Mouse (Mus musculus) CD8-positive naive resting alpha-beta T cell, adult 57 days (primary cell): ENCODE data around the gene Pfn3. TPM values are rescaled to one million over a fixed set of nuclear protein-coding genes. Genes with fewer than 3 reads are reported as not detected.

Experiments used
- total RNA-seq: library from RNA; stranded (reverse); gene quantifications from one replicate; pipeline ENCODE4 v1.2.4, GENCODE M21; 2023

The Pfn3 gene
- not detected for total RNA-seq

DNA sequence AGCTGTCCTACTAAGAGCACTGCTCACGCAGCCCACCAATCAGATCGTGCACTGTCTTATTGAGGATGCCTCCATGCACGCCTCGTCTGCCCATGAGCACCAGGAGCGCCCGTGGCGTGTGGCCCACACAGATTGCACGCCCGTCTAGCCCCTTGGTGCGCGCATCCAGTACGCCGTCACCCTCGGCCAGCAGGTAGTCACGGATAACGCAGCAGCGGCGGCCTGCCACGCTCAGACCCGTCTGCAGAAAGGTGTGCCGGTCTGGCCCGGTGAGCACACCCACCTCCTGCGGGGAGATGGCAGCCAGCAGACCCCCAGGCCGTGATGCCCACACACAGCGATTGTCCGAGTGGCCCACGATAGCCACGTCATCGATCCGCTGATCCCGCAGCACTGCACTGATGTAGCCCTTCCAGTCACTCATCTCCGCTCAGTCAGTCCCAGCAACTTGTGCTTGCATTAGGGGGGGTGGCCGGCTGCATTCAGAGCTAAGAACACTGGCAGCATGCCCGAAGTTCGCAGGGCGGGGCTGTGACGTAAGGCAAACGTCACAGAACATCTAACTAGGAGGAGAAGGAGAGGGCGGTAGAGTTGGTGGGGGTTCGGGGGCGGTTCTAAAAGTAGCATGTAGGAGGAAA, at the start of gene Pfn3:
Gene Pfn3 (minus strand): TSS at position 490 of the 638 bp plus-strand sequence.

DNA sequence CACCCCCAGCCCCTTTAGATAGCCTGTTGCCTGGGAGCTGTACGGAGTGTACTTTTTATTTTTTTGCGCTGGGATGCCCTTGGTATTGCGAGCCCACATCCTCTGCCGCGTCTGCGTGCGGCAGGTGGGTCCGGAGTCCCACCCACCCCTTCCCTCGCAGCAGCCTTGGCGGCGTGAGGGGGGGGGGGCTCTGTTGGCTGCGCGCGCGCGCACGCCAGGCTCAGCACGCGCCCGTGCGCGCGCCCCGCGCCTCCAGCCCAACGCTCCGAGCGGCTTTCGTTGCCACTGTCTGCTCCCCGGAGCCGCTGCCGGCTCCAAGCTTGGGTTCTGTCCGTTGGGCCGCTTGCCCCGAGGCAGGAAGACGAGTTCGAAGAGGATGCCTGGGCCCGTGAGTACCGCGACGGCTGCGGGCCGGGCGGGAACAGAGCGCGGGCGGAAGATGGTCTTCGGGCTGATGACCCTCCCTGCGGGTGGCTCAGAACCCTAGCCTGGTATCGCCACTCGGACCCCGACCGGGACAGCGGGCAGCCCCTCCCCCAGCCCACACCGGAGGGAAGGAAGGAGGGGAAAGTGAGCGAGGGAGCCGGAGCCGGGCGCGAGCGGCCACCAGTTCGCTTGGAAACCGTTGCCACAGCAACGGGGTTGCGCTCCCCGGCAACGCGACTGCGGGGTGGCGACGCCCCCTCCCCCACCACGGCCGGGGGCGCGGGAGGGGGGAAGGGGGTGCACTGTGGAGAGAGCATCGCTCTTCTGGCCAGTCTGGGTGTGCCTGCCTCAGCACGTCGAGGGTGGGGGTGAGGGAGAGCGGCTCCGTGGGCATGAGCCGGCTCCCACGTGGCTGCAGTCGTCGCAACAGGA, 49.2 kb upstream of the Pfn3 start, which contains the start of gene Prr7:
Gene Prr7 (plus strand): TSS at position 241 of the 858 bp plus-strand sequence.

DNA sequence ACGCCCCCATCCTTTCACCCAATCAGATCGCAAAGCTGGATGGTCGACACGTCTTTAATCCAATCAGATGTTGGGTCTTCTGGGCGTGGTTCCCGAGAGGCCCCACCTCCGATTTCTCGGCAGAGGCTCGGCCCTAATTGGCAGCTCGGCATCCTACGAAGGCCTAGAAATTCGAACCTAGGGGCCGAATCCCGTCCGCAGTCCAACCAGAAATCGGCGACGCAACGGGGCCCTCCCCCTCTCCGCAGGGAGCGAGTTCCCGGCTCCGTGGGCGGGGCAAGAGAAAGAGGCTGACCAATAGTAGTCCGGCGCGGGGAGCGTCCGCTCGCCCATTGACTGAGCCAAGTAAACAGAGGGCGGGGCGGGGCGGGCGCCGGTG, 29.9 kb upstream of the Pfn3 start, which contains the start of gene Grk6:
Gene Grk6 (plus strand): TSS at position 136 of the 379 bp plus-strand sequence.

DNA sequence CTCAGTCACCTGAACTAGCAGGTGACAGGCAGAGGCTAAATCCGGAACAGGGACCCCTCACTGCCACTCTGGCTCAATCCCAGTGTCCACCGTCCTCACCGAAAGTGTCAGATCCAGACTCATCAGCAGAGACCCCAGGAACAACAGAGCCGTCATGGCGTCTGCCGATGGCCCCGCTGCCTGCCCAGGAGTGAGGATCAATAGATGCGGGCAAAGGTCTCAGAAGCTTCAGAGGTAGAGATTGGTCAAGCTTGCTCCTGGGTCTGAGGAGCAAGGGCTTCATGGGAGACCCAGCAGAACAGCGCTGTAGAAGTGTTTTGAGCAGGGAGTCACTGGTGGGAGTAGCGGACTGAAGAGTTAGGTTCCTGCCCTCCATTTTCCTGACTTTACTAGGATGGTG, 11.6 kb upstream of the Pfn3 start, which contains the start of gene F12:
Gene F12 (minus strand): TSS at position 181 of the 400 bp plus-strand sequence.

DNA sequence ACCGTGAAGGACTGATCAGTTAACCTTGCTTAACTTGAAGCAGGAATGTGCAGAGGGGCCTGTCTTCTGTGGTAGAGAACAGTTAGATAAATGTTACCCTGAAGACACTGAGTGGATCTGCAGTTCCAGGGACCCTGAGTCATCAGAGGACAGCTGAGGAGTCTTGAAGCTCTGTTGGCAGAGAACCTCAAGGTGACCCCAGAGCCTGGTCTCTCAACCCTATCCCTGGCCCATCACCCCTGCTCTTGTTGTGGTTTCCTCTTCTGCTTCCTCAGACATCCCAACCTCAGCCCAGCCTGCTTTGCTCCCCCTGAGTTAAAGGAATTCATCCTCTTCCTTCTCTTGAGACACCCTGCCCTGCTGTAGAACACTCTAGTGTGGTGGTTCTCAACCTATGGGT, 16.9 kb downstream of the Pfn3 start, which contains the start of gene Slc34a1:
Gene Slc34a1 (plus strand): TSS at position 100 of the 400 bp plus-strand sequence.

GRCm38 (mm10) chr13:55369531-55370114, 45.4 kb downstream of the Pfn3 start, which contains the start of gene Rgs14:
Gene Rgs14, plus strand, starts transcription at chr13:55369732.

Other genes starting within 250 kb of the Pfn3 start
- 173 TPM for gene Nsd1, start 205.4 kb downstream of the Pfn3 start, total RNA-seq
- gene Prelid1, start 94.7 kb downstream of the Pfn3 start, total RNA-seq = 131 TPM
- 51.4 TPM for gene Rab24, start 93.3 kb downstream of the Pfn3 start, total RNA-seq
- 0.40 TPM for gene Mxd3, start 85.4 kb downstream of the Pfn3 start, total RNA-seq
- 105 TPM for gene Lman2, start 52.4 kb downstream of the Pfn3 start, total RNA-seq
- 73.8 TPM for gene Rgs14, start 45.5 kb downstream of the Pfn3 start, total RNA-seq
- not detected for gene Slc34a1, start 17.0 kb downstream of the Pfn3 start, total RNA-seq
- 1.9 TPM for gene F12, start 11.6 kb upstream of the Pfn3 start, total RNA-seq
- gene Grk6, start 29.8 kb upstream of the Pfn3 start, total RNA-seq = 432 TPM
- gene Prr7, start 49.0 kb upstream of the Pfn3 start, total RNA-seq = 43.9 TPM
- 0.34 TPM for gene Dbn1, start 72.9 kb upstream of the Pfn3 start, total RNA-seq
- 7.9 TPM for gene Pdlim7, start 98.4 kb upstream of the Pfn3 start, total RNA-seq
- 17.9 TPM for gene Dok3, start 114.1 kb upstream of the Pfn3 start, total RNA-seq
- 74.7 TPM for gene Ddx41, start 121.4 kb upstream of the Pfn3 start, total RNA-seq
- 177 TPM for gene Fam193b, start 155.9 kb upstream of the Pfn3 start, total RNA-seq
- 100 TPM for gene Tmed9, start 158.5 kb upstream of the Pfn3 start, total RNA-seq
- 39.6 TPM for gene B4galt7, start 184.7 kb upstream of the Pfn3 start, total RNA-seq
- gene Caml, start 207.8 kb upstream of the Pfn3 start, total RNA-seq = 18.8 TPM
- 96.0 TPM for gene Ddx46, start 219.8 kb upstream of the Pfn3 start, total RNA-seq